Mouse (Mus musculus) c-Kit-positive CD71-negative TER-119-negative erythroid progenitor cells, embryonic 14.5 days (primary cell): ENCODE measurements around the gene Gm21704.
"Not testable (repeated sequence)": the region's sequence is repeated elsewhere in the genome, so short reads cannot be mapped to it uniquely, and the experiment has no call there.

Source experiments
- DNase-seq: peaks from one replicate; pipeline ENCODE4 v3.0.0-alpha.2; 2013; ENCODE audit warnings: low read depth

The Gm21704 gene

GRCm38 (mm10) chrY:3410067-3410466 lies at the start of gene Gm21704, which contains the start of gene Gm21708:
Gene Gm21704 (minus strand): TSS chrY:3410167.
Gene Gm21708 (minus strand): TSS chrY:3410167.
- not testable (repeated sequence) for DNase-seq

GRCm38 (mm10) chrY:3345229-3345628 lies 64.7 kb downstream of the Gm21704 start, which contains the start of gene Gm21693:
Gene Gm21693 (minus strand): TSS chrY:3345329.
- not testable (repeated sequence) for DNase-seq

GRCm38 (mm10) chrY:3340661-3341060 lies 69.3 kb downstream of the Gm21704 start:
- not testable (repeated sequence) for DNase-seq
